Mouse (Mus musculus): ENCODE measurements around the gene Pnpla2.
"Not testable (repeated sequence)": the region's sequence is repeated elsewhere in the genome, so short reads cannot be mapped to it uniquely, and the experiment has no call there.

Pnpla2 gene

DNA sequence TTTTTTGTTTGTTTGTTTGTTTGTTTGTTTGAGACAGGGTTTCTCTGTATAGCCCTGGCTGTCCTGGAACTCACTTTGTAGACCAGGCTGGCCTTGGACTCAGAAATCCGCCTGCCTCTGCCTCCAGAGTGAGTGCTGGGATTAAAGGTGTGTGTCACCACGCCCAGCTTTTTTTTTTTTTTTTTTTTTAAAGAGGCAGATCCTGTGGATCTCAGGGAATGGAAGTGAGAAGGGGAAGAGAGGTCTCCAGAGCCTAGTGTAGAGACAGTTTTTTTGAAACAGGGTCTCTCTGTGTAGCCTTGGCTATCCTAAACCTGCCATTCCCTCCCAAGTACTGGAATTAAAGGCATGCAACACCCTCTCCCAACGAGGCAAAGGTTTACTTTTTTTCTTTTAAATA, 8.6 kb upstream of the Pnpla2 start:
- DNase-seq (ENCODE audit: low spot score in 2 of 2) = not testable (repeated sequence)

DNA sequence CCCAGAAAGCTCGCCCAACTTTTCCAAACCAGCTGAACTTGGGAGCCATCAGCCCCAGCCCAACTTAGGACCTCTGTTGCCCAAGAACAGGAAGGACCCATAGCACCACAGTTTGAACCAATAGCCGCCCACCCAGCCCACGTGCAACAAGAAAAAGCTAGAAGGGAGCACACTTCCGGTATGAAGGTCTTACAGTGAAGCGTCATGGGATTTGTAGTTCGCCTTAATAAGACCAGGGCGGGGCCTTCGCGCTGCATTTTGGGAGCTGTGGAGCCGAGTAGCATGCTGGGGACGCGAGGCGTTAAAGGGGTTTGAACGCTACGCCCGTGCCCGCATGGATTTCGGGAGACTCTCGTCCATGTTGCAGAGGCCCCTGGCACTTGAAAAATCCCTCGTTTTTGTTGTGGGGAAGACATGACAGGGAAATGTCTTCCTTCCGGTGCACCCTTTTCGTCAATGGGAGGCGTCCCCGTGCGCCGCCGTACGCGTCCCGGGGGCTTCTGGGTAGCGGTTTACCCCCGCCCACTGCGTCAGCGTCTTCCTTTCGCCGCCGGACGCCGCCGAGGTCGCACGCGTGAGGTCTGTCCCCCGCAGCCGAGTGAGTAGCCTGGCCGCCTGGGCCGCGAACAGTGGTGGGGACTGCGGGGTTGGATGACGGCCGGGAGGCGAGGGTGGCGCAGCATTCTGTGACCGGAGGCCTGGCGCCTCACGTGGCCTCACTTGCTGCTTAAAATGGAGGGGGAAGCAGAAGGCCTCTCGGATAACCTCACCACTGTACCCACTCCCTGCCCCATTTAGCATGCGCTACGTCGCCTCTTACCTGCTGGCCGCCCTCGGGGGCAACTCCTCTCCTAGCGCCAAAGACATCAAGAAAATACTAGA, 7.6 kb upstream of the Pnpla2 start, which contains the start of gene Rplp2:
Rplp2 (plus strand) TSS at position 261 of the 882 bp plus-strand sequence.
- DNase-seq (ENCODE audit: low spot score in 2 of 2) = peak; percentile 92 to 95

GRCm38 (mm10) chr7:141451928-141452327, 3.1 kb upstream of the Pnpla2 start:
- DNase-seq (ENCODE audit: low spot score in 2 of 2) = no peak

DNA sequence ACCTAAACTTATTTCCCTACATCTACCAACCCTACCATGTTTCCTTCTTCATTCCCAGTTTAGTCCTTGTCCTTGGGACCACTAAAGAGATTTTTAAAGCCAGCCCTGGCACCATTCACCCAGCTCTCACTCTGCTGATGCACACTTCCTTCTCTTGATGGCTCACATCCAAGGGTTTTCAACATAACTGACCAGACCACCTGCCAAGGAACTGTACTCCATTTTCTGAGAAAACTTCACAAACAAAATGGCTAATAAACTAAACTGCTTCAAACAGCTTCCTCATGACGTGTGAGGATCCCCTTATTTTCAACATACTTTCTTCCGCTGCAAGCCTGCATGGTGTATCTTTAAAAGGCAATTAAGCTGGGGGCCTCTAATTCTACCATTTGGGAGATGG, 1.4 kb upstream of the Pnpla2 start:
- DNase-seq (ENCODE audit: low spot score in 2 of 2) = no peak

DNA sequence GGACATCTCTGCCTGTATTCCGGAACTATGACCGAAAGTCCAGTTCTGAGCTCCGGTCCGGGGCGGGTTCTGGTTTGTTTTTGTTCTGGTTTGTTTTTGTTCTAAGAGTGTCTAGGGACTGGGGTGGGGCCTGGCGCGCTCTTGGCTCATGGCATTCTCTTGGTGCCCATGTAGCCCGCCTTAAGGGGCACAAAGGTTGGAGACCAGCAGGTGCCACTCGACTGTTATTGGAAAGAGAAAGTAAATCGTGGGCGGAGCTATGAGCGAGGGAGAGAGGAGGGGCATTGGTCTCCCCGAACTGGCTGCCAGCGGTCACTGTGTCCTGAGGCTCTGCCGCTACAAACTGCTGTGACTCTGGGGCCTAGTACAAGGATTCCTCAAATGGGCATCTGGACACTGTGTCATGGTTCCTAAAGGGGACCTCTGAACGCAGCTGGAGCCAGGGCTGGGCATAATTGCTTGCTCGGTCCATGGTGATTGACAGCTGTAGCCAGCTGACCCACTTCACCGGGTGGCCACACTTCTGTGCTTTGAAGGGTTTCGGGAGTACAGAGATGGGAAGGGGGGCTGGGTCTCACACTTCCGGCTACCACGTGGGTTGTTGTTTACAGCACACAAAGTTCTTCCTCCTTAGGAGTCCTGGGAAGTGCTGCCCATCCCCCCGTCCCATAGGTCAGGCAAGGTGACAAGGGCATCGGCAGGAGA, 764 bp downstream of the Pnpla2 start:
- peak; percentile 68 to 82 for DNase-seq (ENCODE audit: low spot score in 2 of 2)

GRCm38 (mm10) chr7:141456739-141457138, 1.7 kb downstream of the Pnpla2 start:
- DNase-seq (ENCODE audit: low spot score in 2 of 2) = no peak

GRCm38 (mm10) chr7:141457236-141457635, 2.2 kb downstream of the Pnpla2 start:
- DNase-seq (ENCODE audit: low spot score in 2 of 2) = no peak

- peak; percentile 63 to 87 for DNase-seq (ENCODE audit: low spot score in 2 of 2)
Measured at GRCm38 (mm10) chr7:141457986-141458660, 3.1 kb downstream of the Pnpla2 start.

- no peak for DNase-seq (ENCODE audit: low spot score in 2 of 2)
Measured at GRCm38 (mm10) chr7:141458661-141459060, 3.7 kb downstream of the Pnpla2 start.

GRCm38 (mm10) chr7:141459301-141459711, 4.3 kb downstream of the Pnpla2 start:
- no peak for DNase-seq (ENCODE audit: low spot score in 2 of 2)

- DNase-seq (ENCODE audit: low spot score in 2 of 2) = no peak
Measured at GRCm38 (mm10) chr7:141460001-141460390, 5.0 kb downstream of the Pnpla2 start.

- DNase-seq (ENCODE audit: low spot score in 2 of 2) = no peak
Measured at GRCm38 (mm10) chr7:141460391-141461113, 5.6 kb downstream of the Pnpla2 start, which contains the start of gene Cracr2b. TSS of gene Cracr2b (plus strand) at chr7:141461094.

DNA sequence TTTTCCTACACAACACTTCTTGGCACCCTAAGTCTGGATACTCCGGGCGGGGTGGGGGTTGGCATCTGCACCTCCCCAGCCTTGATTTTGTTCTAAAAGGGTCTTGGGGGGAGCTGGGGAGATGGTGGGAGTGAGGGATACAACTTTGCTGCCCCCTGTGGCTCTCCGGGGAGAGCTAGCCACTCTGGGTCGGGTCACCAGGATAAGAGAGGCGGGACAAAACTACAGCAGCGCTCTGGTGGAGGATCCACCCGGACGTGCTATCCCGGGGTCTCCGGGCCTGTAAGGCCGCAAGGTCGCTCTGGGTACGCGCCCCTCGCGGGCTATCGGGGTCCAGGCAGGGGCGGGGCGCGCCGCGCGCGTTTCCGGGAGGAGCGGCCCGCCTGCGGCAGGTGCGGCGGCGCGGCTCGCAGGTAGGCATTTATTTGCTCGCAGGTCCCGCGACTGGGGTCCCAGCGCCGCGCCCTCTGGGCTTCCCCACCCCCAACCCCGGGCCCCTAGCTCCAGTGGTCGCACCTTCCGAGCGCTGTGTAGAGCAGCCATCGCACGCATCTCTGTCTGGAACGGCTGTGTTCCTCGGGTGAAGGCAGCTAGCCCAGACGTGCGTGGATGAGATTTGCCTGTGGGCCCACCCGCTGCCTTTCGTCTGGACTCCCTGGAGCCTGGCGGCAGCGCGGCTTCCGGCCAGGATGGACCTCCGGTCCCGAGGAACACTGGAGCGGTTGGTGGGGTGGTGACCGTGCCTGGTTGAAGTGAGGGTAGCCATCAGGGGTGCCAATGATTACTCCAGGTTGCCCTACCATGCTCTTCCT, 6.7 kb downstream of the Pnpla2 start:
- peak in 1 of 2 experiments; percentile 66 for DNase-seq (ENCODE audit: low spot score in 2 of 2)

DNA sequence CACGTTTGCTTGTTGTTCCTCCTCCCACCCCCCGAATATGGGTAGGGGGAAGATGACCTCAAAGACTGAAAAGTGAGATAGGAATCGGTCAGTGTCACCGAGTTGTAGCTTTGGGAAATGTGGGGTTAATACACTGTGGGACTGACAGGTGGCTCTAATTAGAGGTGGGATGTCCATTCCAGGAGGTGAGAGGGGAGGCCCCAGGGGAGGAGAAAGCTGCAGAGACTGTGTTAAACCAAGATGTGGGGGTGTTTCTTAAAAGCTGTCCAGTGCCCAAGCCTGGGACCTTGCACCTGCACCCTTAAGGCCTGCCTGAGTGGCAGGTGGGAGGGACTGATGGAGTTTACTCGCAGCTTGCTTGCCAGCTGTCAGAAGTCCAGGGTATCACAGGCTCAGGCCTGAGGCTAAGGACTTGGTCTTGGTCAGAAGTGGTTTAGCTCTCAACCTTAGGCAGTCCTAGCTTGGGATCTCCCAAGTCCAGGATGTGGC, 7.4 kb downstream of the Pnpla2 start:
- DNase-seq (ENCODE audit: low spot score in 2 of 2) = no peak

DNA sequence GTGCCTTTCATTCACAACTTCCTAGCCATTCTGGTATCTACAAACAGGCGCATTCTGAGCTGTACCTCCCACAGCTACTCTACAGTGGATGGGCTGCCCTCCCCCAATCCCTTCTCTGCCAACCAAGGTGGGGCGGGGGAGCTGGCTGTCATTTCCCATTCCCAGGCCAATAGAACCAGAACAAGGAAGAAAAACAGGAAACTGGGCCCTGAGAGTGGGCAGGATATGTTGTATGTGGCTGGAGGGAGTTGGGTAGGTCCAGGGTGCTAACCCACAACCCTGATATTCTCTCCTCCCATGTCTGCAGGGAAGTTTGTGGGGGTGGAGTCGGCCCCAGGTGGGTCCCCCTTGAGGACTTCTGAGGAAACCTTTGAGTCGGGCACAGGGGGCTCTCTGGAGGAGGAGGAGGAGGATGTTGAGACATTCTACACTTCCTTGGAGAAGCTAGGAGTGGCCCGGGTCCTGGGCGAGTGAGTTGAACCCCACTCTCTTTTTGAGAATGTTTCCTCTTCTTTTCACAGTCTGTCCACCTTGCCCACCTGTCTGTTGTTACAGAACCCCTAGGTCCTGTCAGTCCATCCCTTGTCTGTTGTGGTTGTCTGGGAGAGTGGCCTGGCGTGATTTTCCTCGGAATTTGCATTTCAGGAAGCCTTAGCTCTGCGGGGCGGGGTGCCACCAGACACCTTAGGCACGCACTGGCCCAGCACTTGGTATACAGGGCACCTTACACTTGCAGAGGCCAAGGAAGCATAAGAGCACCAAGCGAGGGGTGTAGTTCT, 9.0 kb downstream of the Pnpla2 start:
- peak in 1 of 2 experiments; percentile 61 for DNase-seq (ENCODE audit: low spot score in 2 of 2)

DNA sequence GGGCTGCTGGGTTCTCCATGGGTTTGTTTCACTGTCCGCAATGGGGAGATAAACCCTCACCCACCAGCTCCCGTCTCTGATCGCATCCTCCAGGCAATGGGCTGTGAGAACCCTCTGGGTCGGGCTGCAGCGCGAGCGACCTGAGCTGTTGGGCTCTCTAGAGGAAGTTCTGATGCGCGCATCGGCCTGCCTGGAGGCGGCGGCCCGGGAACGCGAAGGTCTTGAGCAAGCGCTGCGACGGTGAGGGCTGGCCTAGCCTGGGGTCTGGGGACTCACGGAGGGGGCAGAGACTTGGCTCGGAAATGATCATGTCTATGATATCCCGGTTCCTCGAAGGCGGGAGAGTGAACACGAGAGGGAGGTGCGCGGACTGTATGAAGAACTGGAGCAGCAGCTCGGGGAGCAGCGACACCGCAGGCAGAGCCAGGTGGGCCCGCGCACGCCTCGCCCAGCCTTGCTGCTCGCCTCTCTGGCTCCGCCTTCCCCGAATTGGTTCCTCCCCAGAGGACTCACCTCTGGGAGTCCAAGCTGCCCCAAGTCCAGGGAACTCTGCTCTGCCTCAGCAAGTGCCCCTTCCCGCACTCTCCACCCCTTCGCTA, 9.7 kb downstream of the Pnpla2 start:
- peak; percentile 42 to 78 for DNase-seq (ENCODE audit: low spot score in 2 of 2)

GRCm38 (mm10) chr7:141465388-141466044, 10.5 kb downstream of the Pnpla2 start:
- DNase-seq (ENCODE audit: low spot score in 2 of 2) = peak in 1 of 2 experiments; percentile 66

DNA sequence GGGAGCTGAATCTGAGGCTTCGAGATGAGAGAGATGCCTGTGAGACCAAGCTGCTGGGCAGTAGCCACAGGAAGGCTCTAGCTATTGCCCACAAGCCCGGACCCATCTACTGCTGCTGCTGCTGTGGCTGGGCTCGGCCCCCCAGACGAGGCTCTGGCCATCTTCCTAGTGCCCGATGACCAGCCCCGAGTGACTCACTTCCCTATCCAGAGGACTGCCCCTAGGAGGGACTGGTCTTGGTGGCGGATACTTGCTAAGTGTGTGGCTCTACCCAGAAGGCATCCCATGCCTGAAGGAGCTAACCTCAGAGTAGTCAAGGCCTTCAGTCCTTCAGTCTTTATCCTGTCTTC, 11.0 kb downstream of the Pnpla2 start:
- no peak for DNase-seq (ENCODE audit: low spot score in 2 of 2)
